Comparison of ENCODE assay signal across 8 mouse cellular contexts in genomic region chr9:56927191-56928012, GRCm38 (mm10). TPM values are rescaled to one million over a fixed set of nuclear protein-coding genes. Genes with fewer than 3 reads are reported as not detected.
DNase-seq lines count a peak whose midpoint lies in the region; ATAC-seq and TF ChIP-seq lines count a peak whose summit lies in the region.

No protein-coding gene starts in this region.

- no peak for TF ChIP-seq POLR2A in cerebellum, adult 2 months (IDR thresholded peaks at IDR 0.05; ENCODE audit: borderline replicate concordance, insufficient read depth, low read length)

- peak overlapping the region; percentile 16; the same call in 1 of the 2 replicates for H3K27ac ChIP-seq in cerebellum, adult 2 months (ENCODE audit: insufficient read depth, low read length)
- H3K27ac ChIP-seq in heart, embryonic 14.5 days (replicated peaks in 1 of 2; ENCODE audit: control insufficient read depth in 1 of 2, insufficient read depth in 1 of 2, low read depth in 2 of 2, low read length in 2 of 2): peak overlapping the region; percentile 93 to 97
- peak overlapping the region; percentile 95 for H3K27ac ChIP-seq in kidney, postnatal 0 days

- peaks cover 6% of the 10 kb centered on the region for H3K36me3 ChIP-seq in heart, embryonic 14.5 days (ENCODE audit: control insufficient read depth, insufficient read depth, low read length)
- H3K36me3 ChIP-seq in kidney, postnatal 0 days (ENCODE audit: insufficient read depth, low read length): no peaks in the 10 kb centered on the region
- no peaks in the 10 kb centered on the region for H3K36me3 ChIP-seq in splenic B cell, adult 2 months (ENCODE audit: control insufficient read depth, insufficient read depth, low read length, poor library complexity, severe bottlenecking)

- no peaks in the 10 kb centered on the region for H3K9me3 ChIP-seq in heart, embryonic 14.5 days (ENCODE audit: control insufficient read depth, low read length)
- H3K9me3 ChIP-seq in kidney, postnatal 0 days (replicated peaks; ENCODE audit: low read length): no peaks in the 10 kb centered on the region

- peak overlapping the region; percentile 82 for H3K9ac ChIP-seq in heart, embryonic 14.5 days (ENCODE audit: low read length)
- peak overlapping the region; percentile 79 for H3K9ac ChIP-seq in kidney, postnatal 0 days (ENCODE audit: low read depth, low read length)

- peak; percentile 32 to 36 for DNase-seq in cerebellum, adult 2 months
- no peak for DNase-seq in cerebellum, postnatal 14 days
- peak; percentile 79 for DNase-seq in embryo, embryonic 9.5 days (ENCODE audit: extremely low spot score)
- peak; percentile 81 for DNase-seq in kidney, postnatal 0 days (ENCODE audit: low spot score)
- peak; percentile 76 for DNase-seq in lung, postnatal 36 days
- DNase-seq in splenic B cell, adult 2 months (ENCODE audit: low read depth, low spot score): peak; percentile 36
- no peak for DNase-seq in right cerebral cortex, postnatal 4 days

- no peak for TF ChIP-seq CTCF in cerebellum, adult 2 months (IDR thresholded peaks at IDR 0.05; ENCODE audit: borderline replicate concordance, insufficient read depth, low read depth, low read length)
- TF ChIP-seq CTCF in kidney, postnatal 0 days (IDR thresholded peaks at IDR 0.05; ENCODE audit: low read depth): no peak; the same call in 1 of the 2 replicates

- WGBS in cerebellum, adult 2 months: 12% methylated on average over 35 of the region's 35 CpGs
- WGBS in heart, embryonic 14.5 days: under 1% methylated on average over 34 of the region's 35 CpGs
- WGBS in kidney, postnatal 0 days: under 1% methylated on average over 35 of the region's 35 CpGs

- peak overlapping the region; percentile 95 for H3K4me2 ChIP-seq in heart, embryonic 14.5 days (ENCODE audit: low read length)
- peak overlapping the region; percentile 94 for H3K4me2 ChIP-seq in kidney, postnatal 0 days (ENCODE audit: low read length)

- ATAC-seq in heart, embryonic 14.5 days (ENCODE audit: insufficient number of reproducible peaks, insufficient read depth, low FRiP score, low read depth): no peak
- no peak for ATAC-seq in kidney, postnatal 0 days (replicated peaks; ENCODE audit: low FRiP score, low read depth)

- 0 out of 2 replicates have a peak, but pooled peaks cover 3% of the 10 kb centered on the region for H3K4me1 ChIP-seq in cerebellum, adult 2 months (ENCODE audit: control insufficient read depth, insufficient read depth, low read length)
- peaks cover 39 to 47% of the 10 kb centered on the region in 2 experiments for H3K4me1 ChIP-seq in heart, embryonic 14.5 days (ENCODE audit: control insufficient read depth in 2 of 2, insufficient read depth in 2 of 2, low read length in 2 of 2)
- peaks cover 42% of the 10 kb centered on the region for H3K4me1 ChIP-seq in kidney, postnatal 0 days (replicated peaks; ENCODE audit: insufficient read depth, low read length)

- H3K4me3 ChIP-seq in cerebellum, adult 2 months (replicated peaks; ENCODE audit: insufficient read depth, low read depth, low read length): peak overlapping the region; percentile 64
- H3K4me3 ChIP-seq in heart, embryonic 14.5 days (ENCODE audit: control insufficient read depth in 1 of 2, insufficient read depth in 1 of 2, low read depth in 1 of 2, low read length in 2 of 2): peak overlapping the region; percentile 65 to 89
- peak overlapping the region; percentile 59 for H3K4me3 ChIP-seq in kidney, postnatal 0 days (replicated peaks; ENCODE audit: low read depth, low read length)

- no peaks in the 10 kb centered on the region for H3K27me3 ChIP-seq in cerebellum, adult 2 months (ENCODE audit: control insufficient read depth, insufficient read depth, low read length)
- no peaks in the 10 kb centered on the region for H3K27me3 ChIP-seq in heart, embryonic 14.5 days (ENCODE audit: control insufficient read depth, insufficient read depth, low read length)
- no peaks in the 10 kb centered on the region for H3K27me3 ChIP-seq in kidney, postnatal 0 days (ENCODE audit: insufficient read depth, low read length)
- H3K27me3 ChIP-seq in splenic B cell, adult 2 months (ENCODE audit: control insufficient read depth, insufficient read depth, low read length, poor library complexity, severe bottlenecking): no peaks in the 10 kb centered on the region

RNA-seq across cellular contexts. Expression of gene Snx33, which starts 0.8 kb away (rescaled TPM):
- polyA plus RNA-seq in cerebellum, adult 2 months (2012; rRNA removed): 8.4 and 10.3 TPM in 2 replicates
- 5.5 and 5.9 TPM in 2 replicates for polyA plus RNA-seq in heart, embryonic 14.5 days (2014; fragmentation: Nextera tagmentation; extraction: Ambion mirVana)
- polyA plus RNA-seq in kidney, postnatal 0 days (2015; fragmentation: Nextera tagmentation; extraction: Ambion mirVana): 8.4 and 8.5 TPM in 2 replicates

RNA-seq across cellular contexts. Expression of gene Imp3, which starts 9.9 kb away (rescaled TPM):
- 89.3 and 93.8 TPM in 2 replicates for polyA plus RNA-seq in cerebellum, adult 2 months (2012; rRNA removed)
- 60.0 and 70.5 TPM in 2 replicates for polyA plus RNA-seq in heart, embryonic 14.5 days (2014; fragmentation: Nextera tagmentation; extraction: Ambion mirVana)
- polyA plus RNA-seq in kidney, postnatal 0 days (2015; fragmentation: Nextera tagmentation; extraction: Ambion mirVana): 112 and 123 TPM in 2 replicates

RNA-seq across cellular contexts. Expression of gene Snupn, which starts 23.3 kb away (rescaled TPM):
- polyA plus RNA-seq in cerebellum, adult 2 months (2012; rRNA removed): 16.3 and 17.6 TPM in 2 replicates
- polyA plus RNA-seq in heart, embryonic 14.5 days (2014; fragmentation: Nextera tagmentation; extraction: Ambion mirVana): 16.4 and 18.8 TPM in 2 replicates
- polyA plus RNA-seq in kidney, postnatal 0 days (2015; fragmentation: Nextera tagmentation; extraction: Ambion mirVana): 19.3 and 20.6 TPM in 2 replicates

Comparison
In these comparisons a context has a peak if more than half of its experiments do, and no peak if none do; other contexts are left out.
1. DNase-seq: peak in cerebellum, adult 2 months (2 of 2), embryo, embryonic 9.5 days (single experiment), kidney, postnatal 0 days (single experiment), lung, postnatal 36 days (single experiment) and splenic B cell, adult 2 months (single experiment); none in cerebellum, postnatal 14 days (0 of 2) and right cerebral cortex, postnatal 4 days (single experiment).
2. H3K27ac ChIP-seq: peak in every context shown above with its lines; median percentile 95 in heart, embryonic 14.5 days; 95 in kidney, postnatal 0 days; 16 in cerebellum, adult 2 months.
3. Peak in every context shown above with its lines, with median percentiles within 50 percentile points of each other: H3K4me3 ChIP-seq.